Mouse (Mus musculus) intestine, postnatal 0 days (tissue): Measurements from ENCODE around the gene 4430402I18Rik. TPM values are rescaled to one million over a fixed set of nuclear protein-coding genes. Genes with fewer than 3 reads are reported as not detected.

Experiments
- ATAC-seq: fragments of 200-750 bp; cut with Nextera tagmentation; 2 replicates; pipeline ENCODE4 v1.8.0; 2017; ENCODE audit warnings: mild to moderate bottlenecking, moderate TSS enrichment, moderate library complexity
- H3K27ac ChIP-seq: fragments of 300-500 bp; sonication (generic); 2 replicates; pipeline ENCODE4 v1.5.1; 2014; ENCODE audit warnings: mild to moderate bottlenecking, low read depth, low read length, moderate library complexity
- H3K27me3 ChIP-seq: fragments of 300-500 bp; sonication (generic); replicated peaks from 2 replicates; pipeline ENCODE4 v1.6.1; 2014; ENCODE audit warnings: low read length, mixed read lengths; ENCODE audit not compliant: control insufficient read depth, insufficient read depth
- H3K36me3 ChIP-seq: fragments of 300-500 bp; sonication (generic); 2 replicates; pipeline ENCODE4 v1.6.1; 2014; ENCODE audit warnings: mild to moderate bottlenecking, moderate library complexity; ENCODE audit not compliant: control insufficient read depth, insufficient read depth
- H3K4me1 ChIP-seq: fragments of 300-500 bp; sonication (generic); replicated peaks from 2 replicates; pipeline ENCODE4 v1.6.1; 2014; ENCODE audit warnings: antibody characterized with exemption, low read length, mixed read lengths; ENCODE audit not compliant: control insufficient read depth, insufficient read depth
- H3K4me2 ChIP-seq: fragments of 300-500 bp; sonication (generic); replicated peaks from 2 replicates; pipeline ENCODE4 v1.6.1; 2014; ENCODE audit warnings: low read depth, mild to moderate bottlenecking, moderate library complexity
- H3K4me3 ChIP-seq: fragments of 300-500 bp; sonication (generic); 2 replicates; pipeline ENCODE4 v1.5.1; 2014; ENCODE audit warnings: low read depth, low read length
- H3K9ac ChIP-seq: fragments of 300-500 bp; sonication (generic); 2 replicates; pipeline ENCODE4 v1.6.1; 2014; ENCODE audit warnings: mild to moderate bottlenecking, low read depth, low read length
- H3K9me3 ChIP-seq: fragments of 300-500 bp; sonication (generic); 2 replicates; pipeline ENCODE4 v1.6.1; 2016; ENCODE audit warnings: mixed run types; ENCODE audit not compliant: control insufficient read depth
- CTCF ChIP-seq: sonication (generic); IDR thresholded peaks from 2 replicates; pipeline ENCODE4 v1.5.1; 2016; ENCODE audit warnings: low read depth, mild to moderate bottlenecking, control low read depth, antibody characterized with exemption, moderate library complexity
- WGBS: fragments of 180-500 bp; shearing (Covaris S2); extraction: QIAGEN DNeasy Blood & Tissue Kit; methylation state at CpG from one replicate; pipeline ENCODE4 v1.1.7; 2014; 5-methylcytosine and 5-hydroxymethylcytosine counted together
- polyA plus RNA-seq: library from polyadenylated mRNA; unstranded; fragments of >200 nt; fragmentation: Nextera tagmentation; extraction: Ambion mirVana; gene quantifications from 2 replicates; pipeline ENCODE4 v1.2.1, GENCODE M21; 2015

4430402I18Rik gene
- polyA plus RNA-seq = 3.8 and 4.8 TPM in 2 replicates

DNA sequence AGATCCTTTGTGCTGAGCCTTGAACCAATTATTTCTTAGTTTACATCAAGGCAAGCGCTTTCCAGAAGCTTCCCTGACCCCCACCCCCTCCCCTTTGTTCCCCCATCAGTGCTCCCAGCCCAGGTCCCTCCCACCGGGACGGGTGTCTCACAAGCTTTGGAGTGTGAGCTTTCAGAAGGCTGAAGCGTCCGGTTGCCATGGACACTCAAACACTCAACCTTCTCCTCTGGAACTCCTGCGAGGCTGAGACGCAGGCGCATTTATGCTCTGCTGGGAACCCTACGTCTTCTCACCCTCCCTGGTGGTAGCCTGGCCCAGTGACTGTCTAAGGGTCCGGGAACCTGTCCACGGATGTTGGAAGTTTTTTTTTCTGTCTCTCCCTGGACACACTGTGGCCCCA, at the start of gene 4430402I18Rik:
Gene 4430402I18Rik, minus strand, starts transcription at position 149 of the 400 bp plus-strand sequence.
- Histone ChIP-seq H3K9me3 (no peaks in the 10 kb centered on the region), H3K9ac (no peak within 1 kb of the TSS), H3K27me3 (no peaks in the 10 kb centered on the region), H3K4me2 (no peak within 1 kb of the TSS), H3K27ac (no peak within 1 kb of the TSS), H3K4me1 (no peaks in the 10 kb centered on the region), H3K4me3 (no peak within 1 kb of the TSS), H3K36me3 (no peaks in the 10 kb centered on the region)
- no peak for ATAC-seq
- WGBS = 20% methylated on average over 11 of the region's 11 CpGs
- no peak for TF ChIP-seq CTCF

DNA sequence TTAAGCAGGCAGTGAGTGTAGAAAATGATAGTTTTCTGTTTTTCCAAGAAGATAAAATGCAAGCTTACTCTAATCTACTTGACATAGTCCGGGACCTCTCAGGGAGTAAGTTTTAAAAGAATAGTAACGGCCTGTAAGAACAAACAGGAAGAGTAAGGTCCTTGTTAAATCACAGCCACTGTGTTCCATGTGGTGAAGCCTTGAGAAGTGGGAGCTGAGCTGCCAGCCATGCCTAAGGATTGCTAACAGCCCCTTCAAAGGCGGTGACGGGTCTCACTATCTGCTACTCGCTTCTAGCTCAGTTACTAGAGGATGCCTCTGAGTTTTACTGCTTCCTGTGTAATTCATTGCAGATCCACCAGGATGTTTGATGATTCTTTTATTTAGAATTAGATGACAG, 49.2 kb upstream of the 4430402I18Rik start:
- no peak for TF ChIP-seq CTCF
- Histone ChIP-seq H3K27me3 (no peaks in the 10 kb centered on the region), H3K9ac (no peak overlapping the region), H3K4me2 (no peak overlapping the region), H3K4me1 (no peaks in the 10 kb centered on the region), H3K27ac (no peak overlapping the region), H3K36me3 (peaks cover 53% of the 10 kb centered on the region), H3K4me3 (no peak overlapping the region), H3K9me3 (no peaks in the 10 kb centered on the region)
- whole genome bisulfite sequencing = 74% methylated on average over 5 of the region's 5 CpGs
- no peak for ATAC-seq

GRCm38 (mm10) chr19:29016204-29016765, 48.7 kb upstream of the 4430402I18Rik start:
- Histone ChIP-seq H3K4me2 (no peak overlapping the region), H3K9me3 (no peaks in the 10 kb centered on the region), H3K4me3 (no peak overlapping the region), H3K36me3 (peaks cover 53% of the 10 kb centered on the region), H3K4me1 (no peaks in the 10 kb centered on the region), H3K27me3 (no peaks in the 10 kb centered on the region), H3K9ac (no peak overlapping the region), H3K27ac (no peak overlapping the region)
- no peak for TF ChIP-seq CTCF
- ATAC-seq = no peak
- 81% methylated on average over 5 of the region's 5 CpGs for WGBS

DNA sequence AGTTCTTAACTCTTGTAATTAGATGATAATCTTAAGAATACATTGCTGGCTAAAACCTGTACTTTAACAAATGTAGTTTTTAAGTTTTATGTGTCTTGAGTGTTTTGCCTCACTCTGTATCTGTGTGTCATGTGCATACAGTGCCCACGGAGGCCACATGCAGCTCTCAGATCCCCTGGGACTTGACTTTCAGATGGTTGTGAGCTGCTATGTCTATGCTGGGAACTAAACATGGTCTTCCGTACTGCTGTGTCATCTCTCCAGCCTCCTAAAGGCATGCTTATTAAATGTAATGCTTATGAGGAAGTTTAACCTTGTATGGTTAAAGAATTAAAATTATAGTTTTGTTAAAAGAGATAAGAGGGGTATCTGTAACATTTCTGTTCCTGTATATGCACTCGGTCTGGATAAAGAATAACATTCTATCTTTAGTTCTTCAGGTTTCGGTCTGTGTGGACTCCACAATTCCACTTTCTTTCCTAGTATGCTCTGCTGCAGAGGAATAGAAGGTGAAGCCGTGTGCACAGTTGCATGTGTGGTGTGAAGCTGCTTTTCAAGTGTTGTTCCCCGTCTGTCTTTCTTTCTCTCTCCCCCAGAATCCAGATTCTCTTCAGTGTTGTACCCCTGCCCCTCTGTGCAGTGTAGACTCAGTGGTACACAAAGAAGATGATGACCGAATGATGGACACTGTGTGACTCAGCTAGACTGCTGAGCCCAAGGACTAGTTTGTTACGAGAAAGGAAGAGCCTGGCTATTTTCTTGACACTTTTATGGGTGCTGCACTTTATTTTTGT, 48.0 kb upstream of the 4430402I18Rik start:
- TF ChIP-seq CTCF = no peak
- no peaks in the 10 kb centered on the region for H3K27me3 ChIP-seq
- peaks cover 52% of the 10 kb centered on the region for H3K36me3 ChIP-seq
- no peak for ATAC-seq
- H3K4me3 ChIP-seq = no peak overlapping the region
- no peaks in the 10 kb centered on the region for H3K9me3 ChIP-seq
- no peak overlapping the region for H3K4me2 ChIP-seq
- H3K4me1 ChIP-seq = no peaks in the 10 kb centered on the region
- H3K9ac ChIP-seq = no peak overlapping the region
- 83% methylated on average over 8 of the region's 8 CpGs for WGBS
- H3K27ac ChIP-seq = no peak overlapping the region

- Histone ChIP-seq H3K27me3 (no peaks in the 10 kb centered on the region), H3K4me2 (no peak overlapping the region), H3K27ac (no peak overlapping the region), H3K9ac (no peak overlapping the region), H3K4me3 (no peak overlapping the region), H3K4me1 (no peaks in the 10 kb centered on the region), H3K9me3 (no peaks in the 10 kb centered on the region), H3K36me3 (peaks cover 51% of the 10 kb centered on the region)
- 79% methylated on average over 5 of the region's 5 CpGs for WGBS
- no peak for ATAC-seq
- no peak for TF ChIP-seq CTCF
Observed at GRCm38 (mm10) chr19:29014466-29015055, 47.0 kb upstream of the 4430402I18Rik start.

GRCm38 (mm10) chr19:29011355-29011990, 43.9 kb upstream of the 4430402I18Rik start:
- no peak overlapping the region for H3K4me2 ChIP-seq
- H3K36me3 ChIP-seq = peaks cover 60% of the 10 kb centered on the region
- H3K9ac ChIP-seq = no peak overlapping the region
- no peak overlapping the region for H3K27ac ChIP-seq
- H3K4me1 ChIP-seq = no peaks in the 10 kb centered on the region
- no peak overlapping the region for H3K4me3 ChIP-seq
- 92% methylated on average over 12 of the region's 12 CpGs for WGBS
- no peak for ATAC-seq
- H3K27me3 ChIP-seq = no peaks in the 10 kb centered on the region
- no peak for TF ChIP-seq CTCF
- no peaks in the 10 kb centered on the region for H3K9me3 ChIP-seq
